Mouse (Mus musculus): Measurements from ENCODE around the gene Sftpd. TPM values are rescaled to one million over a fixed set of nuclear protein-coding genes. Genes with fewer than 3 reads are reported as not detected.

Gene Sftpd
- polyA plus RNA-seq (2015; fragmentation: Nextera tagmentation; extraction: Ambion mirVana) = not detected in 2 replicates

DNA sequence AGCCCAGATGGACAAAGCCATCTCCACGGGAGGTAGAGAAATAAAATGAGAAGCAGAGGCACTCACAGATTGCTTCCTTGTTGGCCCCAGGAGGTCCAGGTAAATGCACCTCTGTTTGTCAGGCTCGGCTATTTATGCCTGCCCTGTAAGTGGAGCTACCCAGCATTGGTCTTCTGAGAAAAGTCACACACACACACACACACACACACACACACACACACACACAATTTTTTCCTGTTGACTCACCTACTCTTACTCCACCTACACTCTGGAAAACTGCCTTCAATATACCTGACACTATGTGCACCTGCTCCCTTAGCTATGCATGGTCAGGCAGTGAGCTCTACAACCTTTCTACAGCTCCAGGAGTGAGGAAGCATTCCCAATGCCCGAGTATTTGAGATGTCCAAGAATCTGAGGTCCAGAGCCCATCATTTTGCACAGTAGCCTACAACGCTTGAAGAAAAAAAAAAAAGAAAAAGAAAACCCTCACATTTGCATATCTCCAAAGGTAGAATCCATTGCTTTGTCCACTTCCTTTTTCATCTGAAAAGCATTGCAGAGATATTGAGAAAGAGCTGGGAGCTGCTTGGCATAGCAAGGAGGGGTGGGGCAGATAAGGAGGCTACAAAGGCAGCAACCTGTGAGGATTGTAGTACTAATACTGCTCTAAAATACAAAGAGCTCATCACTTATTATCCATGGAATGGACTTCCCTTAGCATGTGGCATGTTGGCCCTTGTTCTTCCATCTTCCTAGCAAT is at the start of gene Sftpd:
Sftpd (minus strand) TSS at position 91 of the 763 bp plus-strand sequence.
- H3K4me2 ChIP-seq (replicated peaks) = no peak within 1 kb of the TSS
- no peak within 1 kb of the TSS for H3K4me3 ChIP-seq (replicated peaks)
- H3K27ac ChIP-seq = no peak within 1 kb of the TSS
- H3K4me1 ChIP-seq (replicated peaks) = no peaks in the 10 kb centered on the region
- H3K27me3 ChIP-seq (replicated peaks) = no peaks in the 10 kb centered on the region
- H3K9me3 ChIP-seq = no peaks in the 10 kb centered on the region
- peak; percentile 63 for ATAC-seq
- WGBS = 73% methylated on average over 4 of the region's 4 CpGs
- no peak within 1 kb of the TSS for H3K9ac ChIP-seq
- no peaks in the 10 kb centered on the region for H3K36me3 ChIP-seq

DNA sequence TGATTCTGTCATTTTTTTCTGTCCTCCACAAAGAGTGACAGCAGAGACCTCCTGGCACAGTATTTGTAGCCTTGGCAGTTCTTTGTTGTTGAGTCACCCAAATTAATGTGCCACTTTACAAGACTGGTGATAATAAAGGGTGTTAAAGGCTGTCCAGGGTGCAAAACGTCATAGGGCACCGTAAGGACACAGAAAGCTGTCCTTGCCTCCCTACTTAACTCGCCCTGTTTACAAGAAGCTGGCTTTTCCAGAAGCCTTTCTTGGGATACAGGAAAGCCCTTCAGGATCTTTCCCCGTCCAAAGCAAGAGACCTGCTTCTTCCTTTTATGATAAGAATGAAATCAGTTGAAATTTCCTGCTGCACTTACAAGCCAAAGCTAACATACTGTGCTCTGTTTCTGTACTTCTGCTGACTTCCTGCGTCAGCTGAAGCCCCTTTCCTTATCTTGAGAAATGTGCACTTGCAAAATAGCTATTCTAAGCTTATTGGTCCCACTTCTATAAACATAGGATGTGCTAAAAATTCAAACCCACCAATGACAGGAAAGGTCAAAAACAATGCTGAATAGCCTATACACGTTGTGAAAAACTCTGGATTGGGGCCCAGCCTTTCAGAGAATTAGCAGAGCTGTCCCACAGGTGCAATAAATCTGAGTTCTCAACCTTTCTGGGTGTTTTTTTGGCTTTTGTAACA is 13.2 kb upstream of the Sftpd start:
- Histone ChIP-seq H3K4me3 (replicated peaks) (no peak overlapping the region), H3K9me3 (no peaks in the 10 kb centered on the region), H3K27me3 (replicated peaks) (no peaks in the 10 kb centered on the region), H3K9ac (no peak overlapping the region), H3K4me1 (replicated peaks) (no peaks in the 10 kb centered on the region), H3K36me3 (no peaks in the 10 kb centered on the region), H3K27ac (no peak overlapping the region), H3K4me2 (replicated peaks) (no peak overlapping the region)
- no peak for ATAC-seq
- WGBS = 46% methylated on average over 6 of the region's 6 CpGs

GRCm38 (mm10) chr14:41189496-41189895 is 4.5 kb upstream of the Sftpd start:
- Histone ChIP-seq H3K9ac (no peak overlapping the region), H3K27ac (no peak overlapping the region), H3K36me3 (no peaks in the 10 kb centered on the region), H3K4me3 (replicated peaks) (no peak overlapping the region), H3K9me3 (no peaks in the 10 kb centered on the region), H3K4me1 (replicated peaks) (no peaks in the 10 kb centered on the region), H3K4me2 (replicated peaks) (no peak overlapping the region), H3K27me3 (replicated peaks) (no peaks in the 10 kb centered on the region)
- WGBS = 83% methylated on average over 2 of the region's 2 CpGs
- ATAC-seq = no peak

DNA sequence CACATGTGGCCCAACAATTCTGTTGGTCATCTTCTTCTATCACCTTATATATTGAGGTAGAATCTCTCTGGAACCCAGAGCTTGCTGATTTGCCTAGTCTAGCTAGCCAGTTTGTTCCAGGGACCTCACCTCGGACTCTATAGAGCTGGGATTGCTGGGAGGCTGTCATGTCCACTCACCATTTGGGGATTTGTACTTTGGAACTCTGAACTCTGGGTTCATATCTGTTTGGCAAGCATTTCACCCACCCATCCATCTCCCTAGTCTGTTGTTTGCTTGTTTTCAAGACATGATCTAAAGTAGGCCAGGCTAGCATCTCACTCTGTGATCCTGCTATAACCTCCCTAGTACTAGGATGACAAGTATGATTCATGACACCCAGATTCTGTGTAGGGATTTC is 10.1 kb downstream of the Sftpd start:
- Histone ChIP-seq H3K9ac (no peak overlapping the region), H3K4me1 (replicated peaks) (no peaks in the 10 kb centered on the region), H3K4me2 (replicated peaks) (no peak overlapping the region), H3K36me3 (no peaks in the 10 kb centered on the region), H3K27me3 (replicated peaks) (no peaks in the 10 kb centered on the region), H3K27ac (no peak overlapping the region), H3K9me3 (no peaks in the 10 kb centered on the region), H3K4me3 (replicated peaks) (no peak overlapping the region)
- no peak for ATAC-seq
- WGBS = 58% methylated on average over 1 of the region's 1 CpGs

DNA sequence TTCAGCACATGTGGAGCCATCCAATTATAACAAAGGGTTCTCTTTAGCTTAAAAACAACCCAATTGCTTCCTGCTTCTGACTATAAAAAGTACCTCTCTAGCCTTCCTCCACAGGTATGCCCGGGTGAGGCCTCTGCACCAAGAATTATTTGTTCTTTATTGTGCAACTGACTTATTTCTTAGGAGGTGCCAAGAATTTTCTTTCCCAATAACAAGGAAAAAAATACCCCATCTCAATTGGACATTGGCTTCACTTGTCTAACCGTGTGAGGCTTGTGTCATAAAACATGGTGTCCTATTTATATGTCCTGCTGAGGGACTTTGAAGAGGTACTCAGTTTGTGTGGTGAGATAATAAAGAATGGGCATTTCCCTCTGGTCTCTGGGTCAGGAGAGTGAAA is 14.4 kb downstream of the Sftpd start:
- Histone ChIP-seq H3K4me2 (replicated peaks) (no peak overlapping the region), H3K36me3 (no peaks in the 10 kb centered on the region), H3K27me3 (replicated peaks) (no peaks in the 10 kb centered on the region), H3K4me3 (replicated peaks) (no peak overlapping the region), H3K9me3 (no peaks in the 10 kb centered on the region), H3K9ac (no peak overlapping the region), H3K27ac (no peak overlapping the region), H3K4me1 (replicated peaks) (no peaks in the 10 kb centered on the region)
- whole genome bisulfite sequencing = 72% methylated on average over 2 of the region's 2 CpGs
- ATAC-seq = no peak

- no peak for ATAC-seq
- Histone ChIP-seq H3K4me3 (replicated peaks) (no peak overlapping the region), H3K9me3 (no peaks in the 10 kb centered on the region), H3K4me2 (replicated peaks) (no peak overlapping the region), H3K36me3 (no peaks in the 10 kb centered on the region), H3K4me1 (replicated peaks) (no peaks in the 10 kb centered on the region), H3K27ac (no peak overlapping the region), H3K9ac (no peak overlapping the region), H3K27me3 (replicated peaks) (no peaks in the 10 kb centered on the region)
- 83% methylated on average over 1 of the region's 1 CpGs for WGBS
Measured at GRCm38 (mm10) chr14:41168567-41168966, 16.4 kb downstream of the Sftpd start.

- H3K4me1 ChIP-seq (replicated peaks) = no peaks in the 10 kb centered on the region
- 38% methylated on average over 5 of the region's 5 CpGs for whole genome bisulfite sequencing
- H3K27ac ChIP-seq = no peak overlapping the region
- H3K36me3 ChIP-seq = no peaks in the 10 kb centered on the region
- no peak overlapping the region for H3K4me3 ChIP-seq (replicated peaks)
- no peak overlapping the region for H3K4me2 ChIP-seq (replicated peaks)
- ATAC-seq = no peak
- H3K27me3 ChIP-seq (replicated peaks) = no peaks in the 10 kb centered on the region
- H3K9me3 ChIP-seq = no peaks in the 10 kb centered on the region
- no peak overlapping the region for H3K9ac ChIP-seq
Measured at GRCm38 (mm10) chr14:41167278-41167677, 17.7 kb downstream of the Sftpd start.

GRCm38 (mm10) chr14:41162663-41163062 is 22.3 kb downstream of the Sftpd start:
- H3K27me3 ChIP-seq (replicated peaks) = no peaks in the 10 kb centered on the region
- H3K27ac ChIP-seq = no peak overlapping the region
- H3K9ac ChIP-seq = no peak overlapping the region
- no peaks in the 10 kb centered on the region for H3K9me3 ChIP-seq
- H3K4me1 ChIP-seq (replicated peaks) = no peaks in the 10 kb centered on the region
- no peak overlapping the region for H3K4me3 ChIP-seq (replicated peaks)
- H3K36me3 ChIP-seq = no peaks in the 10 kb centered on the region
- H3K4me2 ChIP-seq (replicated peaks) = no peak overlapping the region
- peak; percentile 62; the same call in 1 of the 2 replicates for ATAC-seq
- WGBS = 15% methylated on average over 2 of the region's 2 CpGs

DNA sequence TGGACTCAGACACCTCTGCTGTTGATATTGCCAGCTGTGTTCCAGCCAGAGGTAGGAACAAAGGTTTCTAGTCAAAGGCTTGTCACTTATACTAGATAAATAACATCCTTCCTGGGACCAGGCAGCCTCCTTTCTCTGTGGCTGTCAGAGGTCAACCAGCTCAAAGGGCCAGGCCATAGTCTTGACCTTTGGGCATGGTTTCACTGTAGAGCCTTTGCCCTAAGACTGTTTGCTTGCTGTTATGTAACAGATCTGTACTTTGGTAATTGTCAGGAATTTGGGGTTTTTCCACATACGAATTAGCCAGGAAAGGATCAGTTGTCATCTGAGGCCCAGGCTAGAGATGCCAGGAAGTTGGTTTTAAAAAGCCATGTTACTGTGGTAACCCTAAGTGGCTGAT is 24.2 kb downstream of the Sftpd start:
- no peak overlapping the region for H3K9ac ChIP-seq
- no peaks in the 10 kb centered on the region for H3K27me3 ChIP-seq (replicated peaks)
- H3K4me2 ChIP-seq (replicated peaks) = no peak overlapping the region
- no peak overlapping the region for H3K27ac ChIP-seq
- no peak for ATAC-seq
- no peaks in the 10 kb centered on the region for H3K9me3 ChIP-seq
- H3K4me3 ChIP-seq (replicated peaks) = no peak overlapping the region
- 32% methylated on average over 1 of the region's 1 CpGs for WGBS
- no peaks in the 10 kb centered on the region for H3K4me1 ChIP-seq (replicated peaks)
- H3K36me3 ChIP-seq = no peaks in the 10 kb centered on the region

DNA sequence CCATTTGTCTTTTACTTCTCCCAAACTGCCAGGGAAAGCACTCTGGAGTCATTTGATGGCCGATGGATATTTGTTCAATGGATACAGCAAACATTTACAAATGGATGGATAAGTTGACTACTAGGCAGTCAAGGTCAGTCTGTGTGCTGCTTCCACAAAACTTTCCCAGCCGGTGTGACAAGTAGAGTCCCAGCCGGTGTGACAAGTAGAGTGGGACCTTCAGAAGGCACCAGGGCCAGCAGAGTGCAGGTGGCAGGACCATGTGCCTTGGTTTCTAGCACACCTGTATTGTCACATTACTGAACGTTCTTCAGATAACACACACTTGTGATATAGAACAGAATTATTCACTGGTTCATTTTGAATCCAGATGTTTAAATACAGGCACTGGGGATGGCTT is 24.9 kb downstream of the Sftpd start:
- H3K27me3 ChIP-seq (replicated peaks) = no peaks in the 10 kb centered on the region
- 58% methylated on average over 4 of the region's 4 CpGs for WGBS
- ATAC-seq = 0 out of 2 replicates have a peak, but pooled peaks have one; percentile 45
- H3K9ac ChIP-seq = no peak overlapping the region
- no peaks in the 10 kb centered on the region for H3K4me1 ChIP-seq (replicated peaks)
- no peak overlapping the region for H3K4me2 ChIP-seq (replicated peaks)
- no peak overlapping the region for H3K27ac ChIP-seq
- no peak overlapping the region for H3K4me3 ChIP-seq (replicated peaks)
- H3K9me3 ChIP-seq = no peaks in the 10 kb centered on the region
- no peaks in the 10 kb centered on the region for H3K36me3 ChIP-seq

DNA sequence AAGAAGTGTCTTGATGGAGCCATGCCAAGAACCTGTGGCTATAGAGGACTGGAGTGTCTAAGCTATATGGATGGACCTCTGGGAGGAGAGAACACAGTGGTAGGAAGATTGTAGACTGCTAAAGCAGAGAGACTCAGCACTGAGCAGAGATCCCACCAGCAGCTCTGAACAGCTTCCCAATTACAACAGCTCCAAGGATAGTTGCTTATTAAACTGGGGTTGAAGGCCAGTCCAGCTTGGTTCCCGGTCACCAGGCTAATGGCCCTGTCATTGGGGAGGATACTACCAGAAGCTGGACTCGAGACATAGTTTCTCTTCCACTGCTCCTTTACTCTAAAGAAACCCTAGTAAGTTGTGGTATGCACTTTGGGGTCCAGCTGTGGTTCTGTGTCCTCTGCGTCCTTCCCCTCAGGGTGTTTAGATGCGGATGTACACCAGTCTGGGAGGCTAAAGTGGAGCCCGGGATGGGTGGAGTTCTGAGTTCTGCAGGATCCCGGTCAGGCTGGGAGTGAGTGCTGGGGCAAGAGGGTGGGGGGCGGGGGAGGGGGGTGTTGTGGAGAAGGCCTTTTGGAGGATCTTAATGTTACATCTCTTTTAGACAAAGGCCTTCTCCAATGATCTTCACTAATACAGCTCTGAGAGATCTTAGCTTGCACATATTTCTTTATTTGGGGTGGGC is 33.6 kb downstream of the Sftpd start, which contains the start of gene Mbl1:
Mbl1 (plus strand) TSS at position 239 of the 679 bp plus-strand sequence.
- Histone ChIP-seq H3K9ac (no peak within 1 kb of the TSS), H3K4me2 (replicated peaks) (no peak within 1 kb of the TSS), H3K36me3 (no peaks in the 10 kb centered on the region), H3K27ac (no peak within 1 kb of the TSS), H3K9me3 (no peaks in the 10 kb centered on the region), H3K4me3 (replicated peaks) (no peak within 1 kb of the TSS), H3K27me3 (replicated peaks) (no peaks in the 10 kb centered on the region), H3K4me1 (replicated peaks) (no peaks in the 10 kb centered on the region)
- no peak for ATAC-seq
- WGBS = 88% methylated on average over 7 of the region's 7 CpGs

GRCm38 (mm10) chr14:41147356-41147755 is 37.6 kb downstream of the Sftpd start:
- no peak overlapping the region for H3K9ac ChIP-seq
- no peak for ATAC-seq
- H3K27ac ChIP-seq = no peak overlapping the region
- H3K4me2 ChIP-seq (replicated peaks) = no peak overlapping the region
- no peaks in the 10 kb centered on the region for H3K27me3 ChIP-seq (replicated peaks)
- H3K36me3 ChIP-seq = no peaks in the 10 kb centered on the region
- H3K9me3 ChIP-seq = no peaks in the 10 kb centered on the region
- 76% methylated on average over 2 of the region's 2 CpGs for WGBS
- no peaks in the 10 kb centered on the region for H3K4me1 ChIP-seq (replicated peaks)
- no peak overlapping the region for H3K4me3 ChIP-seq (replicated peaks)
